Mouse (Mus musculus): ENCODE measurements at regions not wholly inside any gene's neighbourhood (a gene's known extent, or its start where the extent isn't known, plus 50 kb on each side); places are given as distances from the start of the nearest gene placed in this dataset.

- no peak for ATAC-seq (ENCODE audit: low read depth)
- Histone ChIP-seq H3K4me2 (ENCODE audit: low read depth, low read length) (no peak overlapping the region), H3K4me1 (ENCODE audit: control insufficient read depth, insufficient read depth, low read length) (no peaks in the 10 kb centered on the region), H3K9me3 (ENCODE audit: control insufficient read depth, low read length) (no peaks in the 10 kb centered on the region), H3K9ac (ENCODE audit: low read depth, low read length) (no peak overlapping the region), H3K27ac (replicated peaks; ENCODE audit: low read depth, low read length) (no peak overlapping the region), H3K27me3 (replicated peaks; ENCODE audit: control insufficient read depth, insufficient read depth, low read length) (no peaks in the 10 kb centered on the region), H3K4me3 (ENCODE audit: low read depth, low read length) (no peak overlapping the region), H3K36me3 (ENCODE audit: control insufficient read depth, insufficient read depth, low read length) (no peaks in the 10 kb centered on the region)
- 26% methylated on average over 2 of the region's 2 CpGs for WGBS
- peak; percentile 32 for DNase-seq (ENCODE audit: low spot score)
Observed at GRCm38 (mm10) chr14:73861782-73862181, 200.8 kb downstream of the Gm21750 start.

GRCm38 (mm10) chr14:73874337-73874736 is 213.3 kb downstream of the Gm21750 start:
- H3K27me3 ChIP-seq (replicated peaks; ENCODE audit: control insufficient read depth, insufficient read depth, low read length) = no peaks in the 10 kb centered on the region
- no peaks in the 10 kb centered on the region for H3K36me3 ChIP-seq (ENCODE audit: control insufficient read depth, insufficient read depth, low read length)
- H3K4me3 ChIP-seq (ENCODE audit: low read depth, low read length) = no peak overlapping the region
- H3K9ac ChIP-seq (ENCODE audit: low read depth, low read length) = no peak overlapping the region
- H3K27ac ChIP-seq (replicated peaks; ENCODE audit: low read depth, low read length) = no peak overlapping the region
- H3K4me1 ChIP-seq (ENCODE audit: control insufficient read depth, insufficient read depth, low read length) = no peaks in the 10 kb centered on the region
- ATAC-seq (ENCODE audit: low read depth) (no peak), DNase-seq (ENCODE audit: low spot score) (no peak)
- no peak overlapping the region for H3K4me2 ChIP-seq (ENCODE audit: low read depth, low read length)
- H3K9me3 ChIP-seq (ENCODE audit: control insufficient read depth, low read length) = no peaks in the 10 kb centered on the region

- Histone ChIP-seq H3K27me3 (replicated peaks; ENCODE audit: control insufficient read depth, insufficient read depth, low read length) (no peaks in the 10 kb centered on the region), H3K4me1 (ENCODE audit: control insufficient read depth, insufficient read depth, low read length) (no peaks in the 10 kb centered on the region), H3K4me2 (ENCODE audit: low read depth, low read length) (no peak overlapping the region), H3K4me3 (ENCODE audit: low read depth, low read length) (no peak overlapping the region), H3K9ac (ENCODE audit: low read depth, low read length) (no peak overlapping the region), H3K9me3 (ENCODE audit: control insufficient read depth, low read length) (no peaks in the 10 kb centered on the region), H3K36me3 (ENCODE audit: control insufficient read depth, insufficient read depth, low read length) (no peaks in the 10 kb centered on the region), H3K27ac (replicated peaks; ENCODE audit: low read depth, low read length) (no peak overlapping the region)
- no peak for ATAC-seq (ENCODE audit: low read depth)
- WGBS = 75% methylated on average over 3 of the region's 3 CpGs
- DNase-seq (ENCODE audit: low spot score) = no peak
Observed at GRCm38 (mm10) chr14:73875916-73876315, 214.9 kb downstream of the Gm21750 start.

GRCm38 (mm10) chr14:73878267-73878666 is 217.2 kb downstream of the Gm21750 start:
- DNase-seq (ENCODE audit: low spot score) (no peak), ATAC-seq (ENCODE audit: low read depth) (no peak)
- WGBS = 72% methylated on average over 1 of the region's 1 CpGs
- Histone ChIP-seq H3K27me3 (replicated peaks; ENCODE audit: control insufficient read depth, insufficient read depth, low read length) (no peaks in the 10 kb centered on the region), H3K9me3 (ENCODE audit: control insufficient read depth, low read length) (no peaks in the 10 kb centered on the region), H3K4me2 (ENCODE audit: low read depth, low read length) (no peak overlapping the region), H3K9ac (ENCODE audit: low read depth, low read length) (no peak overlapping the region), H3K4me3 (ENCODE audit: low read depth, low read length) (no peak overlapping the region), H3K36me3 (ENCODE audit: control insufficient read depth, insufficient read depth, low read length) (no peaks in the 10 kb centered on the region), H3K4me1 (ENCODE audit: control insufficient read depth, insufficient read depth, low read length) (no peaks in the 10 kb centered on the region), H3K27ac (replicated peaks; ENCODE audit: low read depth, low read length) (no peak overlapping the region)

- Histone ChIP-seq H3K4me2 (ENCODE audit: low read depth, low read length) (no peak overlapping the region), H3K9ac (ENCODE audit: low read depth, low read length) (no peak overlapping the region), H3K27me3 (replicated peaks; ENCODE audit: control insufficient read depth, insufficient read depth, low read length) (no peaks in the 10 kb centered on the region), H3K4me1 (ENCODE audit: control insufficient read depth, insufficient read depth, low read length) (no peaks in the 10 kb centered on the region), H3K4me3 (ENCODE audit: low read depth, low read length) (no peak overlapping the region), H3K9me3 (ENCODE audit: control insufficient read depth, low read length) (no peaks in the 10 kb centered on the region), H3K27ac (replicated peaks; ENCODE audit: low read depth, low read length) (no peak overlapping the region), H3K36me3 (ENCODE audit: control insufficient read depth, insufficient read depth, low read length) (no peaks in the 10 kb centered on the region)
- 70% methylated on average over 3 of the region's 3 CpGs for WGBS
- DNase-seq (ENCODE audit: low spot score) (no peak), ATAC-seq (ENCODE audit: low read depth) (no peak)
Observed at GRCm38 (mm10) chr14:73878866-73879419, 217.9 kb downstream of the Gm21750 start.

GRCm38 (mm10) chr14:73891451-73891850 is 230.4 kb downstream of the Gm21750 start:
- no peak overlapping the region for H3K9ac ChIP-seq (ENCODE audit: low read depth, low read length)
- no peaks in the 10 kb centered on the region for H3K4me1 ChIP-seq (ENCODE audit: control insufficient read depth, insufficient read depth, low read length)
- H3K9me3 ChIP-seq (ENCODE audit: control insufficient read depth, low read length) = no peaks in the 10 kb centered on the region
- no peak overlapping the region for H3K27ac ChIP-seq (replicated peaks; ENCODE audit: low read depth, low read length)
- WGBS = 73% methylated on average over 2 of the region's 2 CpGs
- H3K27me3 ChIP-seq (replicated peaks; ENCODE audit: control insufficient read depth, insufficient read depth, low read length) = no peaks in the 10 kb centered on the region
- H3K4me2 ChIP-seq (ENCODE audit: low read depth, low read length) = no peak overlapping the region
- H3K4me3 ChIP-seq (ENCODE audit: low read depth, low read length) = no peak overlapping the region
- H3K36me3 ChIP-seq (ENCODE audit: control insufficient read depth, insufficient read depth, low read length) = no peaks in the 10 kb centered on the region
- ATAC-seq (ENCODE audit: low read depth) = no peak
- DNase-seq (ENCODE audit: low spot score) = no peak

GRCm38 (mm10) chr14:73894844-73895243 is 233.8 kb downstream of the Gm21750 start:
- ATAC-seq (ENCODE audit: low read depth) = no peak
- H3K9ac ChIP-seq (ENCODE audit: low read depth, low read length) = no peak overlapping the region

GRCm38 (mm10) chr14:73895266-73895665 is 234.2 kb downstream of the Gm21750 start:
- whole genome bisulfite sequencing = 55% methylated on average over 3 of the region's 3 CpGs
- H3K36me3 ChIP-seq (ENCODE audit: control insufficient read depth, insufficient read depth, low read length) = no peaks in the 10 kb centered on the region
- H3K4me2 ChIP-seq (ENCODE audit: low read depth, low read length) = no peak overlapping the region
- H3K4me3 ChIP-seq (ENCODE audit: low read depth, low read length) = no peak overlapping the region
- no peaks in the 10 kb centered on the region for H3K4me1 ChIP-seq (ENCODE audit: control insufficient read depth, insufficient read depth, low read length)
- ATAC-seq (ENCODE audit: low read depth) (no peak), DNase-seq (ENCODE audit: low spot score) (no peak)
- H3K27ac ChIP-seq (replicated peaks; ENCODE audit: low read depth, low read length) = no peak overlapping the region
- H3K27me3 ChIP-seq (replicated peaks; ENCODE audit: control insufficient read depth, insufficient read depth, low read length) = no peaks in the 10 kb centered on the region
- no peaks in the 10 kb centered on the region for H3K9me3 ChIP-seq (ENCODE audit: control insufficient read depth, low read length)
- no peak overlapping the region for H3K9ac ChIP-seq (ENCODE audit: low read depth, low read length)

More at GRCm38 (mm10) chr14:73894844-73895243, 233.8 kb downstream of the Gm21750 start:
- H3K27me3 ChIP-seq (replicated peaks; ENCODE audit: control insufficient read depth, insufficient read depth, low read length) = no peaks in the 10 kb centered on the region
- no peak overlapping the region for H3K27ac ChIP-seq (replicated peaks; ENCODE audit: low read depth, low read length)
- no peaks in the 10 kb centered on the region for H3K36me3 ChIP-seq (ENCODE audit: control insufficient read depth, insufficient read depth, low read length)
- H3K4me3 ChIP-seq (ENCODE audit: low read depth, low read length) = no peak overlapping the region
- no peaks in the 10 kb centered on the region for H3K9me3 ChIP-seq (ENCODE audit: control insufficient read depth, low read length)
- WGBS = 75% methylated on average over 2 of the region's 2 CpGs
- DNase-seq (ENCODE audit: low spot score) = no peak
- no peak overlapping the region for H3K4me2 ChIP-seq (ENCODE audit: low read depth, low read length)
- H3K4me1 ChIP-seq (ENCODE audit: control insufficient read depth, insufficient read depth, low read length) = no peaks in the 10 kb centered on the region

- no peak for ATAC-seq (ENCODE audit: low read depth)
- Histone ChIP-seq H3K9me3 (ENCODE audit: control insufficient read depth, low read length) (no peaks in the 10 kb centered on the region), H3K4me3 (ENCODE audit: low read depth, low read length) (no peak overlapping the region), H3K4me1 (ENCODE audit: control insufficient read depth, insufficient read depth, low read length) (no peaks in the 10 kb centered on the region), H3K36me3 (ENCODE audit: control insufficient read depth, insufficient read depth, low read length) (no peaks in the 10 kb centered on the region), H3K27ac (replicated peaks; ENCODE audit: low read depth, low read length) (no peak overlapping the region), H3K4me2 (ENCODE audit: low read depth, low read length) (no peak overlapping the region), H3K9ac (ENCODE audit: low read depth, low read length) (no peak overlapping the region), H3K27me3 (replicated peaks; ENCODE audit: control insufficient read depth, insufficient read depth, low read length) (no peaks in the 10 kb centered on the region)
- no peak for DNase-seq (ENCODE audit: low spot score)
Observed at GRCm38 (mm10) chr14:73899078-73899477, 238.1 kb downstream of the Gm21750 start.
